Mouse (Mus musculus) monocyte, adult 5-6 weeks (primary cell): Measurements from ENCODE around the gene Asdurf. TPM values are rescaled to one million over a fixed set of nuclear protein-coding genes. Genes with fewer than 3 reads are reported as not detected.
"Not testable (repeated sequence)": the region's sequence is repeated elsewhere in the genome, so short reads cannot be mapped to it uniquely, and the experiment has no call there.

Source experiments
- ATAC-seq: fragments of 153-309, 156-312 bp; replicated peaks from 2 replicates; pipeline ENCODE4 v1.8.0; 2017; ENCODE audit warnings: mild to moderate bottlenecking; ENCODE audit not compliant: low TSS enrichment, insufficient number of reproducible peaks, severe bottlenecking, poor library complexity, low FRiP score
- total RNA-seq: library from RNA; stranded (forward); fragments of 200-1000, 200-491, 200-594 nt; gene quantifications from 3 replicates; pipeline ENCODE4 v1.2.3, GENCODE M21; 2017

Gene Asdurf
- total RNA-seq: 95.7 to 394 TPM (median 171 TPM) in 3 replicates

- peak; percentile 100 for ATAC-seq
These were observed at the start of gene Asdurf, which contains the start of the genes Gm28551 and Asnsd1 for GRCm38 (mm10) chr1:53352327-53353261. Gene Asdurf, minus strand, starts transcription at chr1:53352619. Gene Gm28551, minus strand, starts transcription at chr1:53352667. Gene Asnsd1, minus strand, starts transcription at chr1:53352752.

DNA sequence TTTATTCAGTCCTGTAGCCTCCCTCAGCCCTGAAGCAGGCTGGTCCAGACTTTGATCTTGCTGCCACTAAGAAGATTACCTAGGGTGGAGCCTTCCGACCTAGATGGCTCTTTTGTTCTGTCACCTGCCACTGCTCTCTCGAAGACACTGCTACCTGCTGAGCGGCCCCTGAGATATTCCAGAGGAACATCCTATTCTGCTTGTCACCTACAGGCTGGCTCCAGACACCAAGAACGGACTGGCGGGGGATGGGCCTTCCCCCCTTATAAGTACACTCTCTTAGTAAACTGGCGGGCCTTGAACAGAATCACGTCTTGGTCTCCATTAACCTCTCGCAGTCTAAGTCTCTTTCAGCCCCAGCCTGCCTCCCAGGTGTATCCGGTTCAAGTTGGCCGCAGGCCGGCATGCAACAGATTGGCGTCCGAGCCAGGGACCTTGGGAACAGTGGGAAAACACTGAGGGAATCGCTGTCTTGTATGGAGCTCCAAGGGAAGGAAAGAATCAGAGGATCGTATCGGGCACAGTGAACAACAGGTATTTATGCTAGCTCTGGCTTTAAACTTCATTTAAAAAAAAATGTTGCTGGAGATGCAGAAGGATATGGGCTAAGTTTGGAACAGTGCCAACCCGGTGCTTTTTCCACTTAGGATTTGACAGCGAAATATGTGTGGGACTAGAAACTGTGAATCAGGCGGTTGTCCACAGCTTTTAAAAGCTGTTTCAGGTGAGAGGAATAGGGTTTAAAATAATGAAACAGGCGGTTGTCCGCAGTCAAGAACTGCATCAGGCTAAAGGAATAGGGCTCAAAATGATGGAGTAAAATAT, 41.7 kb upstream of the Asdurf start:
- ATAC-seq: not testable (repeated sequence)

DNA sequence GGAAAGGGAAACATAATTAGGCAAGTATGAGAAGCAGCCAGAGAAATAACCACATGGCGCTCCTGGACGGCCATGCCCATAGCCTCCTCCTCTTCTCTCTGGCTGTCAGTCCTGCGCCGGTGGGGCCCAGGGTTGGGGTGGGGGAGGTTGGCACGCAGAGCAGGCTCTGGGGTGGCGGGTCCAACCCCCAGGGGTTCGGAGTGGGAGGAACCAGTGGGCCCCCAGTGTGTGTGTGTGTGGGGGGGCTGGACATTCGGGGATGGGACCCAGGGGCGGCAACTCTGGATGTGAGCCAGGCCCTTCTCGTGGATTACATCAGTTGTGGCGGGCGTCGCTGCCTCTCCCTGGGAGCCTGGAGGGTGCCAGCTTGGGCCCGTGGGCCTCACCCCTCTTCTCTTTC, 36.3 kb upstream of the Asdurf start:
- ATAC-seq: no peak

DNA sequence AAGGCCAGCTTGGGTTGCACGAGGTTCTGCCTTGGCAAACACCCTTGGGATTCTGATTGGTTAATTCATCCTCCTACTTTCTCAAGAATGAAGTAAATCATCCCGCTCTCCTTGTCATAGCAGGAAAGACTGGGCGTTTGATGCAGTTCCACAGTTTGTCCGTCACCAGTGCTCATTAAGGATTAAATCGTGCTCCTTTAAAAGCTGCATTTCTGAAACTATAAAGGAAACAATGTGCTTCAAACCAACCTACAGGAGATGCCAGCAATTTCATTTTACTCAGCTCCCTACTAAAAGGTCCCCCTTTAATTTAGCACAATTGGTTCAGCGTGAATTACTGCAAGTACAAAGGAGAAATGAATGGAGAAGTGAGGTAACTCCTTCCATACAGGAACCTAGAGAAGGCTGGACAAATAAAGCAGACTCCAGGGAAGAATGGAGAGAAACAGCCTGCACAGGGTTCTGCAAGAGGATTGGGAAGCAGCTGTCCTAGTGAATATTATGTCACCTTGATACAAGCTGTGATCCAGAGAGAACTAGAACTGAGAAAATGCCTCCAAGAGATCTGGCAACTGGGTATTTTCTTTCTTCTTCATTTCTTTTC, 31.8 kb upstream of the Asdurf start:
- no peak for ATAC-seq

DNA sequence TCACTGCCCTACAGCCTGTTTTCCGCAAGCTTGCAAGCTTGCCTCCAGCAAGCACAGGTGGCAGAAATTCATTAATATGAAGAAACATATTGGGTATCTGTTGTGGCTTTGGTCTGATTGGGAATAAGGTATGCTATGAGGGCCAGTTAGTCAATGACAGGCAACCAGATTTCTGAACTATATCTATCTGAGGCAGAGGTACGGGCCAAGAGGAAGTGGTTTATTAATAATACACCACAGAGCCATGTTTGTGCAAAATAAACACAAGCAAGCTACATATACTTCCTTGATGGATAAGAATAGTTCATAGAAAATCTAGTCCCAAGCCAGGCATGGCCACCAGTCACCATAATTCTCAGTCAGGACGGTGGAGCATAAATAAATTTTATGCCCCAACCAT, 25.3 kb upstream of the Asdurf start:
- no peak for ATAC-seq

DNA sequence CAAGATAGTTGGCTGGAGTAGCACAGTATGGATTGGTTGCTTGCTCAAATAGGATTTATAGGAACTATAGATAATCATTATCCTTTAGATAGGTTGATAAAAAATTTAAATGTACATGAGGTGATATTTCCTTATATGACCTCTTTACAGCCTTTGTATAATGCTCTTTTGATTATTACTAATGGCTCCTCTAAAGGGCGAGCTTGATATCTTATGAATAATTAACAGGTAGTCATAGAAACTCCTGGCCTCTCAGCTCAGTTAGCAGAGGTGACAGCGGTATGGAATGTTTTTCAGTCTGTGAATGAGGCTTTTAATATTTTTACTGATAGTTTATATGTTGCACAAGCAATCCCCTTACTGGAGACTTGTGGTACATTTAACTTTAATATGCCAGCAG, 23.5 kb upstream of the Asdurf start:
- ATAC-seq: not testable (repeated sequence)

GRCm38 (mm10) chr1:53358988-53359387, 6.6 kb upstream of the Asdurf start:
- no peak for ATAC-seq

- ATAC-seq: no peak
These were observed 11.3 kb downstream of the Asdurf start for GRCm38 (mm10) chr1:53341071-53341470.

DNA sequence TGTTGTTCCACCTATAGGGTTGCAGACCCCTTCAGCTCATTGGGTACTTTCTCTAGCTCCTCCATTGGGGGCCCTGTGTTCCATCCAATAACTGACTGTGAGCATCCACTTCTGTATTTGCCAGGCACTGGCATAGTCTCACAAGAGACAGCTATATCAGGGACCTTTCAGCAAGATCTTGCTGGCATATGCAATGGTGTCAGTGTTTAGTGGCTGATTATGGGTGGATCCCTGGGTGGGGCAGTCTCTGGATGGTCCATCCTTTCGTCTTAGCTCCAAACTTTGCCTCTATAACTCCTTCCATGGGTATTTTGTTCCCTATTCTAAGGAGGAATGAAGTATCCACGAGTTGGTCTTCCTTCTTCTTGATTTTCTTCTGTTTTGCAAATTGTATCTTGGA, 15.0 kb downstream of the Asdurf start:
- not testable (repeated sequence) for ATAC-seq

- no peak for ATAC-seq
These were observed 17.0 kb downstream of the Asdurf start for GRCm38 (mm10) chr1:53335465-53335864.

DNA sequence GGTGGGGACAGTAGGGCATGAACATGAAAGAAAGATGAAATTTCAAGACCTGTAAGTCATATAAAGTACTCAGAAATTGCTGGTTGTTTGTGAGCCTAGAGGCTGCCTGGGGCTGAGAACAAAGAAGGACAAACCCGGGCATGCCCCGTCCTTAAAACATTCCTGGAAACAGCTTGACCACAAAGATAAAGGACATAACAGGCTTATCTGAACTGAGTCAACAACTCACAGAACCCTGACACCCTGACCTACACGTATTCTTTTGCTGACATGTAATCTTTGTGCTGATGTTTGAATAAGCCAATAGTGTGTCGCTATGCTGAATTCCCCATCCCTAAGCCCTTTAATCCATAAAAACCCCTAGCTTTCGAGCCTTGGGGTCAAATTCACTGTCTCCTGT, 18.9 kb downstream of the Asdurf start:
- ATAC-seq: not testable (repeated sequence)

GRCm38 (mm10) chr1:53324827-53325494, 27.5 kb downstream of the Asdurf start:
- ATAC-seq: no peak

- ATAC-seq: no peak
These were observed 28.1 kb downstream of the Asdurf start for GRCm38 (mm10) chr1:53324277-53324676.

DNA sequence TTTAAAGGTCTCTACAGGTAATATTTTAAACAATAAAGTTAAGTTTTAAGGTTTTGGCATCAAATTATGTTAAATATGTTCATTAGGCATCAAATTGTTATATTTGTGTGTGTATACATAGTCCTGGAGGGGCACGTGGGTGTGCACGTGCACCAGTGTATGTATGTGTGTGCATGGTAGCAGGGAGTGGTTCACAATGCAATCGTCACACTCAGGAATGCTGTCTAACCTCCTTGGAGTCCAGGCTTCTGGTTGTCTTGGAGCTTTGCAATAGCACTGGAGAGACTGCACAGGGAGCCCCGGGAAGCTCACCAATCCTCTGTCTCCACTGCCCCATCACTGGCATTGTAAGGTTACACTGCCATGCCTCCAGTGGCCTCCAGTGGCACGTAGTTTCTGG, 29.2 kb downstream of the Asdurf start:
- no peak for ATAC-seq

DNA sequence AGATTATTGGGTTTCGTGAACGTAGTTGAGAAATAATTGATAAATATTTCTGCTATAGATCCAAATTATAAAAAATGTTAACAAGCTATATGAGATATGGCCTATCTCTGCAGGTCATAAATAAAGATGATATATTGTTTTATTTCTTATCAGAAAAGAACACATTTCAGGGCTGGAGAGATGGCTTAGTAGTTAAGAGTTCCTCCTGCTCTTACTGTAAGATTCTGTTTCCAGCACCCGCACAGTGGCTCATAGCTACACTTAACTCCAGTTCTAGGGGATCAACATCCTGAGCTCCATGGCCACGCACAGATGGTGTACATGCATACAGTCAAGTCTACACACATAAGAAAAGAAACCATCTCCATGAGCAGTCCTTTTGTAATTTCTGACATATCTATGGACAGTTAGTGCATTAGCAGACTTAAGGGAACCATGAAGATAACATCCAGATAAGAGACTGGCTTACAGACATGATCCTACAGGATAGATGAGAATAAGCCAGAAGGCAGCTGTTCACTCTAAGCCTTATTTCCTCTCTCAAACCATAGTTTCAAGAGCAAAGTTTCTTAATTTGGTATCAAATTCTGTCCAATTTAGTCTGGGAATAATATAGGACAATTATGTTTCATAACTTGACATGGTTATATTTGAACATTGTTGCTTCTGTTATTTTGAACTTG, 30.6 kb downstream of the Asdurf start:
- no peak for ATAC-seq

DNA sequence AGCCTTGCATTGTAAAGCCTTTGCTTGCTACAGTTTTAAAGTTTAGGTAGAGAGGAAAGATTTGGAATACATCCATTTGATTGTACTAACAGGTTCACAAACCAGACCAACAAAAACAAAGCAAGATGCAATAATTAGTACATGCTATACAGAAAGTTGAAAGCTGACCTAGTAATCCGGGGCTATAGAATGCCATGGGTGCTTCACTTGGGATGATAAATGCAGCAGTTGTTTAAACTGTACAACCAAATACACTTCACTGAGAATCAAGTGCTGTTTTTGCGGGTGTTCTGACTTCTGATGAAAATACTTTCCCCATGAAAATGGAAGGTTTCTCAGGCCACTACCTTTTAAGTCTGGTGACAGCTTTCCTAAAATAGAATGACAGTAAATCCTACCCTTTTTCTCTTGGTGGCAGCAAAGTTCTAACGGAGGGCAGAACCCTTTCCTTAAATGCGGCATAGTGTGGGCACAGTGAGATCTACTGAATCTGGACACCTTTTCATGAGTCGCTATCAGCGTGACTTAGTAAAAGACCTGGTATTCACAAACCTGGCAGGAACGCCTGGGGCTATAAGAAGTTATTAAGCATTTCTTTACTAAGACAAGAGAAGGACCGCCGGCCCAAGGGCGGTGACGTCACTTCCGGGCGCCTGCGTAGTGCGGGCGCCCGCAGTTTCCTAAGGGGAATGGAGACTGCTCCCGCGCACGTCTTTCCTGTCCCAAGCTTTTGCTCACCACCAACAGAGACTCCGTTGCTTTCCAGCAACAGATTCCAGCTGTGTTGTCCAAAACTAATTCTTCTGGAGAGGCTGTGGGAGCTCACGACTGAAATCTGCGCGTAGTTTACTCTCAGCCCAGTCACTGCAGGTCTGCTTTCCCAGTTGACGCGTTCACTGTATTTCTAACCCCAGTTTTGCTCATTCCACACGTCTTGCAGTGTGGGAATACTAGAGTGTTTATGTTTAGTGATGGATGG, 39.1 kb downstream of the Asdurf start, which contains the start of gene Osgepl1:
Gene Osgepl1 (plus strand): TSS at position 636 of the 979 bp plus-strand sequence.
- peak; percentile 73 for ATAC-seq

DNA sequence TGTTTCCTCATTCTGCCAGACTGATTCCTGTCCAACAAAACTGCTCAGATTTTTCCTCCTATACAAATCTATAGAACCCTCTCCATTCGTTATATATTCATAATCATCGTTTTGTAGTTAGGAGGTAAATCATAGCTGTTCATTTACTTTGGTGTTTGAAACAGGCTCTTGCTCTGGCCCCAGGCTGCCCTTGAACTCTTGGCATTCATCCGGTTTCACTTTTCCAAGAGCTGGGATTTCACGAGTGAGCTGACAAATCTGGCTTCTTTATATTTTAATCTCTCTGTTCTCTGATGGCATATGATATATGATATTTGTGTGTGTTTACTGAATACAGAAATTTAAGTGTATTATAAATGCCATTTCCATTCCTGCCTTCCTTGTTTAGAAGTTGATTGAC, 51.9 kb downstream of the Asdurf start:
- ATAC-seq: no peak
